Mouse (Mus musculus) heart, embryonic 13.5 days (tissue): ENCODE measurements around the gene Cadps. TPM values are rescaled to one million over a fixed set of nuclear protein-coding genes. Genes with fewer than 3 reads are reported as not detected.

Experiments used
- ATAC-seq: fragments of 200-750 bp; cut with Nextera tagmentation; 2 replicates; pipeline ENCODE4 v1.8.0; 2017; ENCODE audit warnings: moderate TSS enrichment; ENCODE audit not compliant: insufficient number of reproducible peaks, low FRiP score, low TSS enrichment; ENCODE audit errors: extremely low read depth
- H3K27ac ChIP-seq: fragments of 300-500 bp; sonication (generic); replicated peaks from 2 replicates; pipeline ENCODE4 v1.5.1; 2015; ENCODE audit warnings: moderate library complexity, mild to moderate bottlenecking, inconsistent platforms
- H3K27me3 ChIP-seq: fragments of 300-500 bp; sonication (generic); replicated peaks from 2 replicates; pipeline ENCODE4 v1.6.1; 2015; ENCODE audit warnings: mild to moderate bottlenecking, inconsistent platforms
- H3K36me3 ChIP-seq: fragments of 300-500 bp; sonication (generic); 2 replicates; pipeline ENCODE4 v1.6.1; 2015; ENCODE audit warnings: mild to moderate bottlenecking, inconsistent platforms
- H3K4me1 ChIP-seq: fragments of 300-500 bp; sonication (generic); 2 replicates; pipeline ENCODE4 v1.6.1; 2015; ENCODE audit warnings: inconsistent platforms
- H3K4me2 ChIP-seq: fragments of 300-500 bp; sonication (generic); 2 replicates; pipeline ENCODE4 v1.6.1; 2015; ENCODE audit warnings: inconsistent platforms, mild to moderate bottlenecking, moderate library complexity
- H3K4me3 ChIP-seq: fragments of 300-500 bp; sonication (generic); 2 replicates; pipeline ENCODE4 v1.5.1; 2015; ENCODE audit warnings: moderate library complexity, mild to moderate bottlenecking, inconsistent platforms
- H3K9ac ChIP-seq: fragments of 300-500 bp; sonication (generic); 2 replicates; pipeline ENCODE4 v1.6.1; 2015; ENCODE audit warnings: inconsistent platforms, mild to moderate bottlenecking, moderate library complexity
- H3K9me3 ChIP-seq: fragments of 300-500 bp; sonication (generic); 2 replicates; pipeline ENCODE4 v1.6.1; 2016; ENCODE audit warnings: inconsistent platforms
- WGBS: fragments of 180-500 bp; shearing (Covaris S2); methylation state at CpG from one replicate; pipeline ENCODE4 v1.1.7; 2015; ENCODE audit warnings: mixed read lengths; 5-methylcytosine and 5-hydroxymethylcytosine counted together
- polyA plus RNA-seq: library from polyadenylated mRNA; unstranded; fragments of >200 nt; fragmentation: Nextera tagmentation; extraction: Ambion mirVana; gene quantifications from 2 replicates; pipeline ENCODE4 v1.2.1, GENCODE M21; 2015

Cadps gene
- polyA plus RNA-seq, 1 experiment from 2014 or later, result 0.51 TPM

GRCm38 (mm10) chr14:12820149-12820548, 2.7 kb downstream of the Cadps start:
- Histone ChIP-seq H3K4me1 (peaks cover 26% of the 10 kb centered on the region), H3K9me3 (no peaks in the 10 kb centered on the region), H3K4me3 (no peak overlapping the region), H3K36me3 (no peaks in the 10 kb centered on the region), H3K4me2 (peak overlapping the region; percentile 37; the same call in 1 of the 2 replicates), H3K27me3 (peaks cover 28% of the 10 kb centered on the region), H3K9ac (no peak overlapping the region), H3K27ac (peak overlapping the region; percentile 87; the same call in 1 of the 2 replicates)
- no peak for ATAC-seq
- 35% methylated on average over 1 of the region's 1 CpGs for WGBS

- H3K9me3 ChIP-seq, result no peaks in the 10 kb centered on the region
- H3K27ac ChIP-seq, result no peak overlapping the region
- peaks cover 26% of the 10 kb centered on the region for H3K4me1 ChIP-seq
- WGBS, result 83% methylated on average over 1 of the region's 1 CpGs
- H3K4me2 ChIP-seq, result no peak overlapping the region
- H3K27me3 ChIP-seq, result peaks cover 25% of the 10 kb centered on the region
- H3K9ac ChIP-seq, result no peak overlapping the region
- ATAC-seq, result no peak
- H3K4me3 ChIP-seq, result no peak overlapping the region
- no peaks in the 10 kb centered on the region for H3K36me3 ChIP-seq
These were observed 4.4 kb downstream of the Cadps start for GRCm38 (mm10) chr14:12818442-12818841.

- Histone ChIP-seq H3K4me1 (peaks cover 5% of the 10 kb centered on the region; the same call in 1 of the 2 replicates), H3K4me3 (no peak overlapping the region), H3K36me3 (no peaks in the 10 kb centered on the region), H3K9ac (no peak overlapping the region), H3K27me3 (no peaks in the 10 kb centered on the region), H3K9me3 (no peaks in the 10 kb centered on the region), H3K27ac (no peak overlapping the region), H3K4me2 (no peak overlapping the region)
- WGBS, result 78% methylated on average over 3 of the region's 3 CpGs
- no peak for ATAC-seq
These were observed 10.8 kb downstream of the Cadps start for GRCm38 (mm10) chr14:12812072-12812471.

- H3K4me2 ChIP-seq, result no peak overlapping the region
- peak; percentile 54 for ATAC-seq
- no peaks in the 10 kb centered on the region for H3K27me3 ChIP-seq
- H3K36me3 ChIP-seq, result no peaks in the 10 kb centered on the region
- no peaks in the 10 kb centered on the region for H3K9me3 ChIP-seq
- H3K27ac ChIP-seq, result peak overlapping the region; percentile 37
- peaks cover 8% of the 10 kb centered on the region for H3K4me1 ChIP-seq
- no peak overlapping the region for H3K9ac ChIP-seq
- H3K4me3 ChIP-seq, result no peak overlapping the region
- 24% methylated on average over 1 of the region's 1 CpGs for WGBS
These were observed 19.9 kb downstream of the Cadps start for GRCm38 (mm10) chr14:12802995-12803394.

DNA sequence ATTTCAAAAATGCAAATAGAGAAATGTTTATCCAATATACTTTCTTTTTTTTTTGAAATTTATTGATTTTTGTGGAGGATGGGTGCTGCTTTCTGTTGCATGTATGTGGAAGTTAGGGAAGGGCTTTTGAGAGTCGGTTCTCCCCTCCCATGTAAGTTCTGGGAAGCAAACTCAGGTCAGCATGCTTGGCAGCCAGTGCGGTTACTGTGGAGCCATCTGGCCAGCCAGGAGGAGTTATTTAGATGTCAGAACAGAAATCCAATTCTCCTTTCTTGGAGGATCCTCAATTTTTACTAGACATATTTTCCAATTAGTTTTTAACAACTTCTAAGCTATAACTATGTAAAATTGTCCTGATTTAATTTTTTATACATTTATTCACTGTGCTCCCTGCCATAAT, 21.8 kb downstream of the Cadps start:
- Histone ChIP-seq H3K4me3 (no peak overlapping the region), H3K9me3 (no peaks in the 10 kb centered on the region), H3K4me2 (no peak overlapping the region), H3K27me3 (no peaks in the 10 kb centered on the region), H3K9ac (no peak overlapping the region), H3K27ac (no peak overlapping the region), H3K4me1 (peaks cover 8% of the 10 kb centered on the region), H3K36me3 (no peaks in the 10 kb centered on the region)
- ATAC-seq, result no peak
- WGBS, result 68% methylated on average over 2 of the region's 2 CpGs

- ATAC-seq, result no peak
- no peaks in the 10 kb centered on the region for H3K9me3 ChIP-seq
- H3K4me2 ChIP-seq, result no peak overlapping the region
- no peak overlapping the region for H3K27ac ChIP-seq
- H3K4me1 ChIP-seq, result peaks cover 8% of the 10 kb centered on the region
- no peak overlapping the region for H3K4me3 ChIP-seq
- no peak overlapping the region for H3K9ac ChIP-seq
- H3K27me3 ChIP-seq, result no peaks in the 10 kb centered on the region
- H3K36me3 ChIP-seq, result no peaks in the 10 kb centered on the region
These were observed 24.0 kb downstream of the Cadps start for GRCm38 (mm10) chr14:12798926-12799325.

GRCm38 (mm10) chr14:12784296-12784695, 38.6 kb downstream of the Cadps start:
- Histone ChIP-seq H3K27me3 (no peaks in the 10 kb centered on the region), H3K9me3 (no peaks in the 10 kb centered on the region), H3K9ac (no peak overlapping the region), H3K27ac (no peak overlapping the region), H3K4me2 (no peak overlapping the region), H3K4me3 (no peak overlapping the region), H3K4me1 (no peaks in the 10 kb centered on the region), H3K36me3 (no peaks in the 10 kb centered on the region)
- no peak for ATAC-seq
- WGBS, result 72% methylated on average over 1 of the region's 1 CpGs

GRCm38 (mm10) chr14:12780016-12780415, 42.9 kb downstream of the Cadps start:
- no peaks in the 10 kb centered on the region for H3K27me3 ChIP-seq
- no peaks in the 10 kb centered on the region for H3K4me1 ChIP-seq
- H3K27ac ChIP-seq, result no peak overlapping the region
- WGBS, result 72% methylated on average over 1 of the region's 1 CpGs
- H3K36me3 ChIP-seq, result no peaks in the 10 kb centered on the region
- ATAC-seq, result no peak
- H3K4me2 ChIP-seq, result no peak overlapping the region
- H3K9ac ChIP-seq, result no peak overlapping the region
- no peak overlapping the region for H3K4me3 ChIP-seq
- no peaks in the 10 kb centered on the region for H3K9me3 ChIP-seq

GRCm38 (mm10) chr14:12777990-12778389, 44.9 kb downstream of the Cadps start:
- H3K4me3 ChIP-seq, result no peak overlapping the region
- H3K27me3 ChIP-seq, result no peaks in the 10 kb centered on the region
- no peaks in the 10 kb centered on the region for H3K36me3 ChIP-seq
- no peak for ATAC-seq
- no peaks in the 10 kb centered on the region for H3K9me3 ChIP-seq
- 70% methylated on average over 4 of the region's 4 CpGs for WGBS
- no peak overlapping the region for H3K4me2 ChIP-seq
- H3K4me1 ChIP-seq, result no peaks in the 10 kb centered on the region
- H3K9ac ChIP-seq, result no peak overlapping the region
- H3K27ac ChIP-seq, result no peak overlapping the region

DNA sequence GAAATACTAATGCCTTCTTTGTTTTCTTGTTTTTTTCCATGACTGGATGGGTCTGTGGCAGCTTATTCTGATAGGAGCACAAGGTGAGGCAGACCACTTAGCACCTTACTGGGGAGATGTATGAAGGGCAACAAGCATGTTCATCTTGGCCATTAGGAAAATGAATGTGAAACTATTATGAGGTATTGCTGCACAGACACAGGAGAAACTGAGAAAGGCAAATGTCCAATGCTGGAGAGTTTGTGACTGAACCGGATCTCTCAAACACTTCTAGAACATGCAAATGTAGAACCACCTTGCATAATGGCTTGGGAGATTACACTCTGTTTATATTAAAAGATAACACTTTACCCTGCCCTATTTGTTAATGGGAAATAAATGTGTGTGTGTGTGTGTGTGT, 54.0 kb downstream of the Cadps start:
- Histone ChIP-seq H3K27me3 (no peaks in the 10 kb centered on the region), H3K36me3 (no peaks in the 10 kb centered on the region), H3K4me1 (no peaks in the 10 kb centered on the region), H3K9ac (no peak overlapping the region), H3K4me2 (no peak overlapping the region), H3K4me3 (no peak overlapping the region), H3K27ac (no peak overlapping the region), H3K9me3 (peaks cover 2% of the 10 kb centered on the region; the same call in 1 of the 2 replicates)
- 70% methylated on average over 1 of the region's 1 CpGs for WGBS
- ATAC-seq, result no peak

DNA sequence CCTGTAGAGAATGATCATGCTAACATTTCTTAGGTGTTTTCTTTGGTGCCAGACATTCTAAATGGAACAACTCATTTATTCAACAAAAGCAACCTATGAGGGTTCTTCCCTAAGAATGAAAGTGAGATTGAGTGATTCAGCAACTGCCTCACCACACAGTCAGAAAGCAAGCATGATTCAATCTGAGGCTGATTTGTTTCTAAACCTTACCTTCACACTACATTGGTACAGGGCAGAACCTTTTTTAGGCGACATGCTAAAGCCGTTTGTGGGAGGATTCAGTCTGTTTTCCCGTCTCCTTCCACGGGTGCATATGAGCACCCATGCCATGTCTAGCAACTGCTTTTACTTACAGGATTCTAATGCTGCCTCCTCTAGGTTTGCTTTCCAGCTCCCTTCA, 69.6 kb downstream of the Cadps start:
- Histone ChIP-seq H3K27me3 (no peaks in the 10 kb centered on the region), H3K4me3 (no peak overlapping the region), H3K36me3 (no peaks in the 10 kb centered on the region), H3K9ac (no peak overlapping the region), H3K9me3 (no peaks in the 10 kb centered on the region), H3K4me1 (no peaks in the 10 kb centered on the region), H3K27ac (no peak overlapping the region), H3K4me2 (no peak overlapping the region)
- ATAC-seq, result no peak
- 77% methylated on average over 4 of the region's 4 CpGs for WGBS

GRCm38 (mm10) chr14:12751821-12752220, 71.1 kb downstream of the Cadps start:
- H3K4me2 ChIP-seq, result no peak overlapping the region
- H3K27ac ChIP-seq, result no peak overlapping the region
- H3K9ac ChIP-seq, result no peak overlapping the region
- ATAC-seq, result no peak
- no peaks in the 10 kb centered on the region for H3K4me1 ChIP-seq
- H3K27me3 ChIP-seq, result no peaks in the 10 kb centered on the region
- 47% methylated on average over 1 of the region's 1 CpGs for WGBS
- H3K36me3 ChIP-seq, result no peaks in the 10 kb centered on the region
- no peak overlapping the region for H3K4me3 ChIP-seq
- H3K9me3 ChIP-seq, result no peaks in the 10 kb centered on the region
